Mouse (Mus musculus): ENCODE results near the gene Pabpn1.

Pabpn1 gene

GRCm38 (mm10) chr14:54893651-54894181, 1.4 kb downstream of the Pabpn1 start:
- peak; percentile 98 for DNase-seq

DNA sequence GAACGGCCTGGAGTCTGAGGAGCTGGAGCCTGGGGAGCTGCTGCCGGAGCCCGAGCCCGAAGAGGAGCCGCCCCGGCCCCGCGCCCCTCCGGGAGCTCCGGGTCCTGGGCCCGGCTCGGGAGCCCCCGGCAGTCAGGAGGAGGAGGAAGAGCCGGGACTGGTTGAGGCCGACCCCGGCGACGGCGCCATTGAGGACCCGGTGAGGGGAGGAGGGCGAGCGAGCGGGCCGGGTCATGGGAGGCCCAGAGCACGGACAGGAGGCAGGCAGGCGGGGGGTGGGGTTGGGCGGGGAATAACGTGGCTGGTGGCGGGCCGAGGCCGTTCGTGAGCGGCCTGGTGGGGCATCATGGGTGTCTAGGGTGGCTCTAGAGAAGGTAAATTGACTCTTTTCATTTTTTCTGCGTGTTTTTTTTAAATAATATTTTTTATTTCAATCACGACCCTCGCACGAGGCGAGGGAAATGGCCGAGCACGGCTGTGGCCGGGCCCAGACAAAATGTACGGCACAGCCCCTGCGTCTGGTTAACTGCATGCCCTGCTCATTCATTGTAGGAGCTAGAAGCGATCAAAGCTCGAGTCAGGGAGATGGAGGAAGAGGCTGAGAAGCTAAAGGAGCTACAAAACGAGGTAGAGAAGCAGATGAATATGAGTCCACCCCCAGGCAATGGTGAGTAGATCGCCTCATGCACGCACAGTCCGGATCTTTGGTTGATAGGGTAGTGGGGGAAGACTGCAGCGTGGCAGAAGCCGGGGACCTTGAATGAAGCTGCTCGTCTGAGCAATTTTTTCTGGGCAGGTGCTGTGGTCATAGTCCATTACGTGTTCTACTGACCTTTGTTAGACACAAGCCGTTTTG, 2.2 kb downstream of the Pabpn1 start:
- peak; percentile 82 for DNase-seq

GRCm38 (mm10) chr14:54897445-54897844, 5.1 kb downstream of the Pabpn1 start:
- DNase-seq, result no peak

DNA sequence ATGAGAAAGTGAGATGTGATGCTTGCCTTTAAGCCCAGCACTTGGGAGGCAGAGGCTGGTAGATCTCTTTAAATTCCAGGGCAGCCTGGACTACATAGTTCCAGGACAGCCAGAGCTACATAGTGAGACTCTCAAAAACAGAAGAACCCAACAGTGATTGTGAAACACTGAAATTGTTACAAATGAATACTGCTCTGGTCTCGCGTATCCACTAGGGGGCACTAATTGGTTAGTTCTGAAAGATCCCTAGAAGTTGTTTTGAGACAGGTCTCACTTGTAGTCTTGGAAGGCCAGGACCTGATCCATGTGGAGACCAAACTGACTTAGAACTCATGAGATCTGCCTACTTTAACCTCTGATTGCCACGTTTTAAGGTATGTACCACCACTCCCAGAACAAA, 8.1 kb downstream of the Pabpn1 start:
- peak; percentile 83 to 90 for DNase-seq

- DNase-seq, result no peak
Observed at GRCm38 (mm10) chr14:54903641-54904040, 11.3 kb downstream of the Pabpn1 start.

DNA sequence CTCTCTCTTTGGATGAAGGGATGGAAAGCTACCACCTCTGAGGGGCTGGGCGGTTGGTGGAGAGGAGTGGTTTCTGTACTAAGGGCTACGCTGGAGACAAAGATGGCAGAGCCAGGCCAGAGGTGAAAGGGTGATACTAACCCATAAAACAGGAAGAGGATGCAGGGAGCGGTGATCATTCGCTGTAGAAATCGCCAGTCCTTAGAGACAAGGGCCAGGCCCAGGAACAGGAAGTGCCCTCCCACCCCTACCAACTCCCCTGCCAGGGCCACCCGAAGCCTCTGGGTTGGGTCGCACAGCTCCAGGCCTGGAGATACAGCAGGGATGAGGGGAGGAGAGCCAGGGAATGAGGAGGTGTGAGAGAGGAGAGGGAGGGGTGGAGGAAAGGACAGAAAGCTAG, 16.4 kb downstream of the Pabpn1 start:
- no peak for DNase-seq

DNA sequence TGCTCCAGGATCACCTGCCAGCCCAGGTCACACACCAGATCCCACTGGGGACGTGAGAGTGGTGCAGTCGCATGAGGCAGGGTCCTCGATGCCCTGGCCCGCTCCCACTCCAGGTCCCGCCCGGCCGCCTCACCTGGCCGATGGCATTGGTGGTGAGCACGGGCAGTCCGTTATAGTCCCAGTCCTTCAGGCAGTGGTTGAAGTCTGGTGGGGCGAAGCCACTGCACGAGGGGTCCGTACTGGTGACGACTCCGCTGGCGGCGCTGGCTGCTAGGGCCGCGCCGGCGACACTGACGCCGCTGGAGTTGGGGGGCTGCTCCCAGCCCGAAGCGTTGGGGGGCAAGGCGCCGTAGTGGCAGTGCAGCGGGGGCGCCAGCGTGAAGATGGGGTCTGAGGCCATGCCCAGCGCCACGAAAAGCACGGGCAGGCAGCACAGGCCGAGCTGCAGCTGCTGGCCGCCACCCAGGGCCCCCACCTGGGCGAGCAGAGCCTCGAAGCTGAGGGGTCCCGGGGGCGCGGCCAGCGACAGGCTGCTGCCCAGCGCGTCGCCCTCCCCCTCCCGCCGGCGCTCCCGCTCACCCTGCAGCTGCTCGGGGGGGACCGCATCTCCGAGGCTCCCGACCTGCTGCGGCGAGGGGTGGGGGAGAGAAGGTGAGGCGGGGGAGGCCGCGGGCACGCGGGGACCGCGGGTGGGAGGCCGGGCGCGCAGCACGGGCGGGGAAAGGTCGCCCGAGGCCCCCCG, 20.0 kb downstream of the Pabpn1 start:
- DNase-seq, result peak; percentile 84 to 85

GRCm38 (mm10) chr14:54912886-54913285, 20.6 kb downstream of the Pabpn1 start, which contains the start of gene Slc22a17:
TSS of gene Slc22a17 (minus strand) at chr14:54913132.
- DNase-seq, result peak; percentile 93 to 94

- peak; percentile 42 to 62 for DNase-seq
Observed at GRCm38 (mm10) chr14:54913343-54913742, 21.0 kb downstream of the Pabpn1 start.

- DNase-seq, result no peak
Observed at GRCm38 (mm10) chr14:54920076-54920685, 27.9 kb downstream of the Pabpn1 start.

- DNase-seq, result peak; percentile 71 to 81
Observed at GRCm38 (mm10) chr14:54924641-54925348, 32.5 kb downstream of the Pabpn1 start.

DNA sequence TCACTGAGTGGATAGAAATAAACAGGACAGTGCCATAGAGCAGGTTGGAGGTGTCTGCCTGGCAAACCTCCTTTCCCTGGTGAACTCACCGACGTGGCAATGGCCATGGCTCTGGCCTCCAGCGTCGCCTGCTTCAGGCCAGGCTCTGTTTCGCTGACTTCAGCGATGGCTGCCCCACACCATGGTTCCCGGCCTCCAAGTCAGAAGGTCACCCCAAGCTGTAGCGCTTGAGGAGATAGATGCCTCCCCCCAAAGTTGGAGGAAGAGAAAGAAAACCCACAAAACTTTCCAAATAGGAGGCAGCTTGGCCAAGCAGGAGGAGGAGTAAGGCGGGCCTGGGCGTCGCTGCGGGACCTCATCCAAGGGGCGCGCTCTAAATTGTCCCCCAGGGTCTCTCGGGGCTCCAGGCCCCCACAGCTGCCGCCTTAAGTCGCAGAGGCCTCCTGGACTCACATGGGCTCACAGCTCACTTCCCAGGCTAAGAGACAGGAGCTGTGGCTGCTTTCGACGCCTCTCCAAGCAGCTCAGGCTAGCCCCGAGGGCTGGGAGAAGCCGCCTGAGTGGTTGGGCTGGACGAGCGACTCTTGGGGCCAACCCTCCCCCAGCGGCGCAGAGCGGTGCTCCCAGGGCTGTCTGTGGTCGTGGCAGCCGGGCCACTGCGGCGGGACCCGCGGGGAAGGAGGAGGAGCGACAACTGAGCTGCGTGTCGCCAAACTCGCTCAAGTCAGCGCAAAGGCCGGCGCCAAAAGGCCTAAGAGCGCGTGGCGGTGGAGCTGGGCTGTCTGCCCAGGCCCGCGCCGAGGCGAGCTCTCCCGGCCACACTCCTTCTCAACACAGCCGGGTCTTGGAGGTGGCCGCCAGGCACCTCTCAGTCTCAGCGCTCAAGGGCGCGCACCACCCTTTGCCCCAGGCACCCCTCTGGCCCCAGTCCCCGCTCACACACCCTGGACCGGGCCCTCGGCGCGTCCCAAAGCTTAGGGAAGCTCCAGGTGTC, 33.3 kb downstream of the Pabpn1 start, which contains the start of gene Efs:
TSS of gene Efs (minus strand) at position 778 of the 994 bp plus-strand sequence.
- DNase-seq, result peak; percentile 83 to 85

DNA sequence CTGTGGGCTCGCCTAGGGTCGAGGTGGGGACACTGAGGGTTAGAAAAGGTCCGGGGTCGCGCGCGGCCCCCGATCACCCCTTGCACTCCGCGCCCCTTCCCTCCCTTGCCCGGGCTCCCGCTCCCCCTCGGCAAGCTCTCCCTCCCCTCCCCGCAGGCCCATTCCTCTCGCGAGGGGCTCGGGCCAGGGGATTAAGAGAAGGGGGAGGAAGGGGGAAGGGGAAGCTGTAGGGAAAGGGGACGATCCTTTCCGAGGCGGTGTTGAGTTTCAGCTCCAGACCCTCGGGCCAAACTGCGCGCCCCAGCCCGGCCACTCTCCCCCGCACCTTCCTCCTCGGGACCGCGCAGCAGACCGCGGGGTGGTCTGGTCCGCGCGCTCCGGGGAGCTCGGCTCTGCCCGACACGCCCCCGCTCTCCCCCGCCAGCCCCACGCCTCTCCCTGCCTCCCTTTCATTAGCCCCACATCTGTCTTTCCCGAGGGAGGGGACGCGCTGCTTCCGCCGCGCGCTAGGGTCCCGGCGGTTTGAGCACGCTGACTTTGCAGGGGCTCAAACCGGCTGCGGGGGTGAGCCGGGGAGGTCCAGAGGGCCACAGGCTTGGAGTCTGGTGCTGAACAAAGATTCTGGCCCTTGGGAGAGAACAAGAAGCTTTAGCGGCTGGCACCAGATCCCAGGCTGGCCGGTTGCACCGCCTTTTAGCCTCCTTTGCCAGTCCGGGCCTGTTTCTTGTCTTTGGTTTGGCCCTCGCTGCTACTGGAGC, 34.3 kb downstream of the Pabpn1 start:
- peak; percentile 70 to 72 for DNase-seq

- DNase-seq, result no peak
Observed at GRCm38 (mm10) chr14:54927296-54927695, 35.0 kb downstream of the Pabpn1 start.

DNA sequence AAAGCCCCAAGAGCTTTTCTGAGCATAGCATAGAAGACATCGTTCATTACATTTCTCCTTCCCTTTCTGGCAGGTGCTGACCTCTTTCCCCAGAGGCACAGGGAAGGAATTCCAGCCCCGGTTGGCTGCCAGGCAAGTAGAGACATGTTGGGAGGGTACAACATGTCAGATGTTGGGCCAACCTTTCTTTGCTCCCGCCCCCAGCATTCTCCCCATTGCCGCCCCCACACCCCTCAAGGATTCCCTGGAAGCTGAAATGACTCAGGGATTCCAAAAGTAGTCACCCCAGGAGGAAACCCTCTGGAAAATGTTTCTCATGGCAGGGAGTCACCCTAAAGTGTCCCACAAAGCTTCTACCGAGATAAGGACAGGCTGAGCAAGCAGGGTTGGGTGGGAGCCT, 37.5 kb downstream of the Pabpn1 start:
- no peak for DNase-seq

DNA sequence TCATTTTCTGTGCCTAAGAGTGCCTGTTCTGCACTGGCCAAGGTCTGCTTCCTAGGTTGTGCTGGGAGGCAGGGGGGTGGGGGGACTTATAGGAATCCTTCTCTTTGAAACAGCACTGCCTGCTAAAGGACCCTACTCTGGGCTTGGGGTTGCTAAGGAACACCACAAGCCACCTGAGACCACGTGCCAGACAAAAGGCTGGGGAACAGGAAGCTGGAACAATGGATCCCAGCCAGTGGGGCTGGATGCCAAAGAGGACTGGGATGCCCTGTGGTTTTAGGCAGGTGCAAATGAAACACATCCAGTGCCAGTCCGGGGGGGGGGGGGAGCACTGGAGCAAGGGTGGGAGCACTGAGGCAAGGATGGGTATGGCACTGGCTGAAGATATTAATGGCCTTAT, 38.1 kb downstream of the Pabpn1 start:
- peak; percentile 67 to 68 for DNase-seq

DNA sequence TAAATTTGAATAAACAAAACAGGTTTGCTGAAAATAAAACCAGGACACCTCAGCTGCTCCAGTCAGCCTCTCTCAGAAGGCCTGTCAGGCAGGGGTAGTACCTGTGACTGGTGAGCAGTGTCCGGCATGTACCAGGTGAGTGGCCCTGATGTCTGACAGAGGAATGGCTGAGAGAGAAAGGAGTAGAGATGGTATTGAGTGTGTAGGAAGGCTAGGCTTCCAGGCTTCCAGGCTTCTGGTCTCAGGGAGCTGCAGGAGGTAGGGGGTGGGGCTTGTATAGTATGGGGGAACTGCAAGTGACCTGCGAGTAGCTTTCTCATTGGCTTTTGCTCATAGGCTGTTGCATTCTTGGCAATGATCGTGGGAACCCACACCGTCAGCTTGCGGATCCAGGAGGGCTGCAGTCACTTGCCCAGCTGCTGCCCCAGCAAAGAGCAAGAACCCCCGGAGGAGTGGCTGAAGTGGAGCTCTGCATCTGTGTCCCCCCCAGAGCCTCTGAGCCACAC, 40.4 kb downstream of the Pabpn1 start, which contains the start of gene Il25:
TSS of gene Il25 (plus strand) at position 51 of the 506 bp plus-strand sequence.
- no peak for DNase-seq

GRCm38 (mm10) chr14:54935904-54936830, 43.9 kb downstream of the Pabpn1 start, which contains the start of gene Cmtm5:
TSS of gene Cmtm5 (plus strand) at chr14:54936261.
- DNase-seq, result peak; percentile 62 to 74

- no peak for DNase-seq
Observed at GRCm38 (mm10) chr14:54936831-54937160, 44.5 kb downstream of the Pabpn1 start.
